ENCODE assay signal across 8 mouse cellular contexts in the genomic region with DNA sequence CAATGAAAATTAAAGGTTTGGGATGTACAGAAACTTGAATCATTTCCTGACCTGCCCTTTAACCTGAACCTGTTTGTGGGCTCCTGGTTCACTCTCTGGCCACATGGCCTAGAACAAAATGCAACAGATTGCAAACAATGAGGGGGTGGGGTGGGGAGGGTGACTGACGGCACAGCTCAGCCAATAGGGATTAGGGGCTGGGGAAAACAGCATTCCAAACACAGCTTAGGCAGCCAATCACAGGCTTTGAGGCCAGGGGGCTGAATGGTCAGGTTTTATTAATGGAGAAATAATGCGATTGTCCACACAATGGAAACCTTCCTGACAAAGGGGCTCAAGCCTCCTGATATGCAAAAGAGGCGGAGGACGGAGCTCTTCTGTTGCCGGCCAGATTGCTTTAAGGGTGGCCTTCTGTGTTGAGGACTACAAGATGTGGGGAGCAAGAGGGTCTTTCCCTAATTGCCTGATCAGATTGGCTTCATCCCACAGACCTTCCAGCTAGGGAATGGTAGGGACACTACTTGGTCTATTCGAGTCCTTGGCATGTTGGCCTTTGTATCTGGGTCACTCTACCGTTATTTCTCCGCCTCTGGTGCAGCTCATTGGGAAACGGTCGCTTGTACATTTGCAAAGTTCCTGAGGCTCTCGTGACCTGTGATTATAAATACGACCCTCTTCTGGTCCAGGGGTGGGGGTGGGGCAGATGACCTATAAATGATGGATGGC. TPM values are rescaled to one million over a fixed set of nuclear protein-coding genes. Genes with fewer than 3 reads are reported as not detected.
A peak's percentile ranks its signal among the peaks of the same experiment; 100 is the strongest.
DNase-seq lines count a peak whose midpoint lies in the region; ATAC-seq and TF ChIP-seq lines count a peak whose summit lies in the region.

No protein-coding gene starts in this region.

- peak overlapping the region; percentile 98 for H3K4me2 ChIP-seq in lung, embryonic 14.5 days
- peak overlapping the region; percentile 92 for H3K4me2 ChIP-seq in embryonic facial prominence, embryonic 13.5 days
- H3K4me2 ChIP-seq in limb, embryonic 15.5 days, result peak overlapping the region; percentile 19

- TF ChIP-seq CTCF in lung, embryonic 14.5 days (IDR thresholded peaks at IDR 0.05; ENCODE audit: low read depth), result no peak

- H3K36me3 ChIP-seq in lung, embryonic 14.5 days (ENCODE audit: insufficient read depth), result no peaks in the 10 kb centered on the region
- H3K36me3 ChIP-seq in embryonic facial prominence, embryonic 13.5 days, result peaks cover 21% of the 10 kb centered on the region
- H3K36me3 ChIP-seq in limb, embryonic 15.5 days, result peaks cover 5% of the 10 kb centered on the region; the same call in 1 of the 2 replicates

- 17% methylated on average over 12 of the region's 12 CpGs for WGBS in lung, embryonic 14.5 days
- 17% methylated on average over 12 of the region's 12 CpGs for WGBS in embryonic facial prominence, embryonic 13.5 days
- 22% methylated on average over 12 of the region's 12 CpGs for WGBS in limb, embryonic 15.5 days

- H3K4me3 ChIP-seq in lung, embryonic 14.5 days (ENCODE audit: low read depth, low read length), result peak overlapping the region; percentile 70; the same call in 1 of the 2 replicates
- peak overlapping the region; percentile 79 for H3K4me3 ChIP-seq in embryonic facial prominence, embryonic 13.5 days
- peak overlapping the region; percentile 76; the same call in 1 of the 2 replicates for H3K4me3 ChIP-seq in limb, embryonic 15.5 days

- H3K4me1 ChIP-seq in lung, embryonic 14.5 days (ENCODE audit: insufficient read depth), result 0 out of 2 replicates have a peak, but pooled peaks cover 3% of the 10 kb centered on the region
- peaks cover 46% of the 10 kb centered on the region for H3K4me1 ChIP-seq in embryonic facial prominence, embryonic 13.5 days
- peaks cover 33% of the 10 kb centered on the region for H3K4me1 ChIP-seq in limb, embryonic 15.5 days

- ATAC-seq in lung, embryonic 14.5 days (ENCODE audit: insufficient read depth), result no peak
- no peak for ATAC-seq in embryonic facial prominence, embryonic 13.5 days (ENCODE audit: insufficient number of reproducible peaks, insufficient read depth, low FRiP score, low TSS enrichment, low read depth)
- ATAC-seq in limb, embryonic 15.5 days (ENCODE audit: insufficient number of reproducible peaks, low FRiP score, low TSS enrichment, low read depth), result no peak

- H3K27ac ChIP-seq in lung, embryonic 14.5 days (ENCODE audit: low read depth), result no peak overlapping the region
- H3K27ac ChIP-seq in embryonic facial prominence, embryonic 13.5 days, result no peak overlapping the region
- no peak overlapping the region for H3K27ac ChIP-seq in limb, embryonic 15.5 days

- peaks cover 23% of the 10 kb centered on the region for H3K27me3 ChIP-seq in lung, embryonic 14.5 days (ENCODE audit: insufficient read depth, low read length)
- peaks cover 14% of the 10 kb centered on the region; the same call in 1 of the 2 replicates for H3K27me3 ChIP-seq in embryonic facial prominence, embryonic 13.5 days
- H3K27me3 ChIP-seq in limb, embryonic 15.5 days, result no peaks in the 10 kb centered on the region; the same call in 1 of the 2 replicates

- H3K9ac ChIP-seq in lung, embryonic 14.5 days, result no peak overlapping the region
- H3K9ac ChIP-seq in embryonic facial prominence, embryonic 13.5 days, result 0 out of 2 replicates have a peak overlapping the region, but pooled peaks have one; percentile 52
- H3K9ac ChIP-seq in limb, embryonic 15.5 days, result no peak overlapping the region

- H3K9me3 ChIP-seq in lung, embryonic 14.5 days (ENCODE audit: low read depth, low read length), result no peaks in the 10 kb centered on the region
- no peaks in the 10 kb centered on the region for H3K9me3 ChIP-seq in embryonic facial prominence, embryonic 13.5 days
- H3K9me3 ChIP-seq in limb, embryonic 15.5 days, result no peaks in the 10 kb centered on the region

- peak; percentile 57 for DNase-seq in lung, embryonic 14.5 days
- DNase-seq in lung, postnatal 4 days, result no peak
- peak; percentile 95 for DNase-seq in retina, embryonic 14.5 days (ENCODE audit: low spot score)
- no peak for DNase-seq in left cerebral cortex, adult 9 months (ENCODE audit: low spot score in 2 of 2)
- no peak for DNase-seq in B cell, adult 2 months
- no peak for DNase-seq in layer of hippocampus, adult 9-10 months (ENCODE audit: low spot score)

RNA-seq across cellular contexts. Expression of a gene that starts 3.2 kb away (rescaled TPM):
- 15.2 and 16.5 TPM in 2 replicates for polyA plus RNA-seq in lung, embryonic 14.5 days (2014; fragmentation: Nextera tagmentation; extraction: Ambion mirVana)
- 29.4 and 33.4 TPM in 2 replicates for polyA plus RNA-seq in embryonic facial prominence, embryonic 13.5 days (2015; fragmentation: Nextera tagmentation; extraction: Ambion mirVana)
- 25.2 and 29.5 TPM in 2 replicates for polyA plus RNA-seq in limb, embryonic 15.5 days (2015; fragmentation: Nextera tagmentation; extraction: Ambion mirVana)

RNA-seq across cellular contexts. Expression of a gene that starts 17.7 kb away (rescaled TPM):
- polyA plus RNA-seq in lung, embryonic 14.5 days (2014; fragmentation: Nextera tagmentation; extraction: Ambion mirVana), result 16.4 and 20.9 TPM in 2 replicates
- polyA plus RNA-seq in embryonic facial prominence, embryonic 13.5 days (2015; fragmentation: Nextera tagmentation; extraction: Ambion mirVana), result 19.7 and 20.8 TPM in 2 replicates
- polyA plus RNA-seq in limb, embryonic 15.5 days (2015; fragmentation: Nextera tagmentation; extraction: Ambion mirVana), result 20.9 and 21.3 TPM in 2 replicates

RNA-seq across cellular contexts. Expression of a gene that starts 37.7 kb away (rescaled TPM):
- 1.1 and 1.4 TPM in 2 replicates for polyA plus RNA-seq in lung, embryonic 14.5 days (2014; fragmentation: Nextera tagmentation; extraction: Ambion mirVana)
- 5.1 and 6.6 TPM in 2 replicates for polyA plus RNA-seq in embryonic facial prominence, embryonic 13.5 days (2015; fragmentation: Nextera tagmentation; extraction: Ambion mirVana)
- polyA plus RNA-seq in limb, embryonic 15.5 days (2015; fragmentation: Nextera tagmentation; extraction: Ambion mirVana), result 16.0 and 18.3 TPM in 2 replicates

Comparison
In these comparisons a context has a peak if more than half of its experiments do, and no peak if none do; other contexts are left out.
1. DNase-seq: peak in lung, embryonic 14.5 days (single experiment) and retina, embryonic 14.5 days (single experiment); none in lung, postnatal 4 days (0 of 2), left cerebral cortex, adult 9 months (0 of 2), B cell, adult 2 months (0 of 2) and layer of hippocampus, adult 9-10 months (single experiment).
2. H3K4me2 ChIP-seq: peak in every context shown above with its lines; median percentile 98 in lung, embryonic 14.5 days; 92 in embryonic facial prominence, embryonic 13.5 days; 19 in limb, embryonic 15.5 days.
3. Peak in every context shown above with its lines, with median percentiles within 50 percentile points of each other: H3K4me3 ChIP-seq.